Mouse (Mus musculus) common myeloid progenitor, adult 5-6 weeks (primary cell): Measurements from ENCODE around the gene Bmp10. TPM values are rescaled to one million over a fixed set of nuclear protein-coding genes. Genes with fewer than 3 reads are reported as not detected.

Experiments used
- ATAC-seq: replicated peaks from 2 replicates; pipeline ENCODE4 v1.8.0; 2016; ENCODE audit warnings: low read depth, mild to moderate bottlenecking, moderate TSS enrichment, inconsistent platforms; ENCODE audit not compliant: poor library complexity, severe bottlenecking
- total RNA-seq: library from RNA; stranded (forward); fragments of 200-1000, 187-1606 nt; gene quantifications from 2 replicates; pipeline ENCODE4 v1.2.3, GENCODE M21; 2017

Gene Bmp10
- not detected in 2 replicates for total RNA-seq

- no peak for ATAC-seq
Measured at GRCm38 (mm10) chr6:87428487-87429044, at the start of gene Bmp10. Gene Bmp10 (plus strand): TSS chr6:87428994.

GRCm38 (mm10) chr6:87383926-87384691 lies 44.7 kb upstream of the Bmp10 start:
- 0 out of 2 replicates have a peak, but pooled peaks have one; percentile 52 for ATAC-seq

GRCm38 (mm10) chr6:87384761-87385160 lies 44.0 kb upstream of the Bmp10 start:
- no peak for ATAC-seq

GRCm38 (mm10) chr6:87386203-87386602 lies 42.6 kb upstream of the Bmp10 start:
- ATAC-seq = 0 out of 2 replicates have a peak, but pooled peaks have one; percentile 52

GRCm38 (mm10) chr6:87386681-87387080 lies 42.1 kb upstream of the Bmp10 start:
- ATAC-seq = no peak

- ATAC-seq = no peak
Measured at GRCm38 (mm10) chr6:87388877-87389276, 39.9 kb upstream of the Bmp10 start, which contains the start of gene Gkn3. Gene Gkn3 (minus strand): TSS chr6:87388935.

- ATAC-seq = no peak
Measured at GRCm38 (mm10) chr6:87389455-87389989, 39.3 kb upstream of the Bmp10 start.

- ATAC-seq = peak; percentile 76
Measured at GRCm38 (mm10) chr6:87393466-87394205, 35.2 kb upstream of the Bmp10 start.

GRCm38 (mm10) chr6:87394783-87395182 lies 34.0 kb upstream of the Bmp10 start:
- ATAC-seq = no peak

- ATAC-seq = peak; percentile 76
Measured at GRCm38 (mm10) chr6:87399137-87399536, 29.7 kb upstream of the Bmp10 start.

GRCm38 (mm10) chr6:87399886-87400566 lies 28.8 kb upstream of the Bmp10 start:
- ATAC-seq = peak; percentile 73

GRCm38 (mm10) chr6:87401456-87401855 lies 27.3 kb upstream of the Bmp10 start:
- no peak for ATAC-seq

GRCm38 (mm10) chr6:87412011-87412410 lies 16.8 kb upstream of the Bmp10 start:
- ATAC-seq = no peak

- ATAC-seq = no peak
Measured at GRCm38 (mm10) chr6:87422304-87422703, 6.5 kb upstream of the Bmp10 start.

GRCm38 (mm10) chr6:87424037-87424816 lies 4.6 kb upstream of the Bmp10 start:
- peak; percentile 62 for ATAC-seq

- ATAC-seq = no peak
Measured at GRCm38 (mm10) chr6:87426954-87427353, 1.8 kb upstream of the Bmp10 start.

- no peak for ATAC-seq
Measured at GRCm38 (mm10) chr6:87427616-87428015, 1.2 kb upstream of the Bmp10 start.

- ATAC-seq = no peak
Measured at GRCm38 (mm10) chr6:87435791-87436190, 7.0 kb downstream of the Bmp10 start.

- no peak for ATAC-seq
Measured at GRCm38 (mm10) chr6:87436745-87437144, 8.0 kb downstream of the Bmp10 start.
